Mouse (Mus musculus): Measurements from ENCODE around the gene G6pd2.

The G6pd2 gene

GRCm38 (mm10) chr5:61808516-61808915 lies at the start of gene G6pd2:
TSS of gene G6pd2 (plus strand) at chr5:61808816.
- DNase-seq = no peak

DNA sequence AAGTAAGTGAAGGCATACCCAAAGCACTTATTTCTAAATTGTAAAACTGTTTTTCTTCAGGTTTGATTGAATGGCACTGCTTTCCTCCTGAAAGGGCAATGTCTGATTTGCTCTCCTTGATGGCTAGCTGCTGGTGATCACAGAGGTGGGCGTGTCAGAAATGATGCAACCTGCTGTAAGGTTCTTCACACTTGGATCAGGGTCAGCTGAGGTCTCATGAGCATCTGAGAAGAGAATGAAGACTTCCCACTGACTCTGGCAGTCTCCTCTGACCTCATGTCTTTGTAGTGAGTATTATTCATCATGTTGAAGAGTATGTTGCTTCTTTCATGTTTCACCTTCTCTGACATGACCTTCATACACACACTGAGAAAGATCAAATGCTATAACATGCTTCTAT lies 44.4 kb upstream of the G6pd2 start:
- no peak for DNase-seq

DNA sequence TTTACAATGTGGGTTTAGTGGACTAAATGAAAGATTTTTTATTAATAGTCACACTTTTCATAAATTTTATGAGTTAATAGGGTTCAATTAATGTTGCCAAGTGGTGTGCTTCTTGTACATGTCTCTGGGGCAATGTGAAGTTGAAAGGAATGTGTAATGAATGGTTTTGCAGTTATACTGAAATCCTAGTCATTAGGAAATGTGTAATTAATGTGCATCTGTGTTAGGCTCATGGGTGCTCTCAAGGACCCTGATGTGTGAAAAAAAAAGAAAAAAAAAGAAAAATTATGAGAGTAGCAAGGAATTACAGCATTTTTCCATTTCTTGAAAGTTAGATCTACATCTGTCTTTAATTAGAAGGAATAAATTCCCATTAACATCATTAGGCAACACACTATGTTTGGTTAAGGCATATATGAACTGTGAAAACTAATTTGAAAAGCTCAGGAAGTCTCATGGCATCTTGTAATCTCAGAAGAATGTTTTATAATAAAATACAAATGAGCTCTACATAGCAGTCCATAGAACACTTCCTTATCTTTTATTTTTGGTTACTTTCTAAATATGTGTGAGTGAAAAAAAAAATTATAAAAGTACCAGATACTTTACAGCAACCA lies 24.4 kb downstream of the G6pd2 start:
- DNase-seq = no peak

- no peak for DNase-seq
Observed at GRCm38 (mm10) chr5:61843891-61844290, 35.3 kb downstream of the G6pd2 start.

All from lung, postnatal 4 days (tissue).